Mouse (Mus musculus) ES-Bruce4 (cell line): ENCODE data around the gene Gfy.

Source experiments
- CTCF ChIP-seq: IDR thresholded peaks from one replicate; pipeline ENCODE4 v1.8.1; 2011; ENCODE audit warnings: low read depth, low read length
- EP300 ChIP-seq: IDR thresholded peaks from 2 replicates; pipeline ENCODE4 v1.6.1; 2011; ENCODE audit warnings: low read depth, low read length; ENCODE audit not compliant: insufficient read depth
- POLR2A ChIP-seq: IDR thresholded peaks from one replicate; pipeline ENCODE4 v1.8.1; 2011; ENCODE audit warnings: low read length; ENCODE audit not compliant: insufficient read depth

- TF ChIP-seq CTCF (no peak), POLR2A (no peak), EP300 (no peak)
Measured at GRCm38 (mm10) chr7:45139904-45140723, 39.3 kb downstream of the Gfy start.
